Mouse (Mus musculus): ENCODE data around the gene Tnpo1. TPM values are rescaled to one million over a fixed set of nuclear protein-coding genes. Genes with fewer than 3 reads are reported as not detected.

Tnpo1 gene
- total and polyA plus RNA-seq, 2 experiments from 2014 or later: 16.2 to 73.5 TPM

DNA sequence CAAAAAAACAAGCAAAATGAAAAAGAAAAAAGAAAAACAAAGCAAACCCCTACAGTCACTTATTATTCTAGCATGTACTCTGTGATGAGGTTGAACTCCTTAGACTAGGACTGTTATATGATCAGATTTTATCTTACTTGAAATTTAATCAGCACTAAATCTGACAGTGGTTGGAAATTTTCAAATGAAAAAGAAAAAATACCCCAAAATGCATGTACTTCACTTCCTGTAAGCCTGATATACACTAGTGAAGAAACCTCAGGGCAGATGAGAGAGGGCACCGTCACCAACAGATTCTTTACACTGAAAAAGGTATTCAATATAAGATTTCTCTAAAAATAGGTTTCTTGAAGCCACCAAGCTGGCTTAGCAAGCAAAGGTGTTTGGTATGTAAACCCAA lies 134.5 kb downstream of the Tnpo1 start:
- no peaks in the 10 kb centered on the region for H3K9me3 ChIP-seq (ENCODE audit: low read length)
- WGBS: 96% methylated on average over 1 of the region's 1 CpGs
- H3K27ac ChIP-seq (ENCODE audit: low read depth, low read length): no peak overlapping the region
- H3K4me3 ChIP-seq (ENCODE audit: low read depth, low read length): no peak overlapping the region
- no peak for TF ChIP-seq CTCF (IDR thresholded peaks at IDR 0.05; ENCODE audit: low read depth)
- no peak overlapping the region for H3K9ac ChIP-seq
- H3K36me3 ChIP-seq (ENCODE audit: insufficient read depth): peaks cover 13% of the 10 kb centered on the region
- ATAC-seq (no peak), DNase-seq (no peak)
- H3K27me3 ChIP-seq (ENCODE audit: insufficient read depth, low read length): no peaks in the 10 kb centered on the region
- no peaks in the 10 kb centered on the region for H3K4me1 ChIP-seq (ENCODE audit: insufficient read depth)
- H3K4me2 ChIP-seq (ENCODE audit: low read depth): no peak overlapping the region

Other genes starting within 250 kb of the Tnpo1 start
- gene Tmem171, start 231.6 kb downstream of the Tnpo1 start, total RNA-seq (2014; rRNA removed): not detected in 2 replicates
- 0.28 TPM in 1 of 2 replicates, not detected in the other for gene Tmem171, start 231.6 kb downstream of the Tnpo1 start, polyA plus RNA-seq (2015; fragmentation: Nextera tagmentation; extraction: Ambion mirVana)
- 19.9 and 25.1 TPM in 2 replicates for gene Fcho2, start 110.9 kb downstream of the Tnpo1 start, total RNA-seq (2014; rRNA removed)
- gene Fcho2, start 110.9 kb downstream of the Tnpo1 start, polyA plus RNA-seq (2015; fragmentation: Nextera tagmentation; extraction: Ambion mirVana): 9.5 and 14.1 TPM in 2 replicates
- not detected in 2 replicates for gene 1700024P04Rik, start 58.2 kb upstream of the Tnpo1 start, total RNA-seq (2014; rRNA removed)
- not detected in 2 replicates for gene 1700024P04Rik, start 58.2 kb upstream of the Tnpo1 start, polyA plus RNA-seq (2015; fragmentation: Nextera tagmentation; extraction: Ambion mirVana)